Mouse (Mus musculus) cerebellum, adult 2 months (tissue): ENCODE measurements at regions not wholly inside any gene's neighbourhood (a gene's known extent, or its start where the extent isn't known, plus 50 kb on each side); places are given as distances from the start of the nearest gene placed in this dataset.

Experiments
- CTCF ChIP-seq: fragments of 200-500 bp; IDR thresholded peaks from 2 replicates; pipeline ENCODE4 v1.5.1; 2011; ENCODE audit warnings: low read depth, mild to moderate bottlenecking, control low read depth, low read length, moderate library complexity, borderline replicate concordance; ENCODE audit not compliant: insufficient read depth
- POLR2A ChIP-seq: fragments of 200-500 bp; IDR thresholded peaks from 2 replicates; pipeline ENCODE4 v1.6.1; 2011; ENCODE audit warnings: low read length, control low read depth, borderline replicate concordance; ENCODE audit not compliant: insufficient read depth

DNA sequence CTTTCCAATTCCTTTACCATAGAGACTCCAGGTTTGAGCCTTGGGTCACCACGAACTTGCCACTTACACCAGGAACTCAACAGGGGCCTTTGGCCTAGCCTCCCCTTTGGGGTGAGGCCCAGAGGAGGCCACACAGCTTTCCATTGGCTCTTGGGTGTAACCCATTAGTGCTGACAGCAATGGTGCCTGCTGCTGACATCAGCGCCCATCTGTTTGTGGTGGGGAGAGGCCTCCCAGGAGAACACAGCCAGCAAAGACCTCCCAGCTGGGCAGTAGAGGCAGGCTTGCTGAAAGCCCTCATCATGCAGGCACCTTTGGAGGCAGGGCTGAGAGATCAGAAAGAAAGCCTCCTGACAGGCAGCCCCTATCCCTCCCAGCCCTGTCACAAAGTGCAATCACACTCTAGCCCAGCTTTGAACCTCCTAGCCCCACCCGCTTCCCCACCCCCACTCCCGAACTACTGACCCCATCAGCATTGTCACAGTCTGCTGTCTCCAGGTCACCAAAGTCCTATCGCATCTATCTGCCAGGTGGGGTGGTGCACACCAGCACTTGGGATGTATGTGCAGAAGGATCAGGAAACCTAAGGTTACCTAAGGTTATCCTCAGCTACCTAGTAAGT lies 83.7 kb downstream of the Vegfa start:
- no peak for TF ChIP-seq CTCF
- no peak for TF ChIP-seq POLR2A
